Mouse (Mus musculus) v-Abl transformed pro-B cells (cell line): Measurements from ENCODE around the gene Olfr671.
"Not testable (repeated sequence)": the region's sequence is repeated elsewhere in the genome, so short reads cannot be mapped to it uniquely, and the experiment has no call there.

ENCODE experiments used
- in situ Hi-C, 2 experiments: fragments of 400-800 bp; cut with MboI; formaldehyde crosslinking; loops; one replicate each; pipeline ENCODE4 v1.15.1; 2025; ENCODE audit not compliant: unreplicated experiment in 2 of 2

Olfr671 gene

DNA sequence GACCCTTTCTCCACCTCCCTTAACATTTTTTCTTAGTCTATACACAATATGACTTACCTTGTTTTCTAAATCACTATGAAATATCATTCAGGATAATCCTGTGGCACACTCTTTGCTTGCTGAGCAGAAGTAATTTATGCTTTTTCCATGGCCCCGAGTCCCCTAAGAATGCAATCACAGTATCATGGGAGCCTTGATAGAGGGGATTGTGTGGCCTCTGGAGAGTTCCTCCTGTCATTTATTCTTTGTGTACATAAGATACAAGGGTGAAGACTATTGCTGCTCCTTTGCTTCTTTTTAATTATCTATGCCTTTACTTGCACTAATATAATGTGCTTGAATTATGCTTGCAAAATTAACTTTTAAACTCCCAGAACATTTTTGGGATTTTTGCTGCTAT is at the start of gene Olfr671:
TSS of gene Olfr671 (minus strand) at position 101 of the 400 bp plus-strand sequence.
- in situ Hi-C loops = no loop called here

- in situ Hi-C loops = no loop called here
These were observed 49.4 kb upstream of the Olfr671 start, which contains the start of gene Olfr675 for GRCm38 (mm10) chr7:105028360-105028759. Gene Olfr675, minus strand, starts transcription at chr7:105028460.

DNA sequence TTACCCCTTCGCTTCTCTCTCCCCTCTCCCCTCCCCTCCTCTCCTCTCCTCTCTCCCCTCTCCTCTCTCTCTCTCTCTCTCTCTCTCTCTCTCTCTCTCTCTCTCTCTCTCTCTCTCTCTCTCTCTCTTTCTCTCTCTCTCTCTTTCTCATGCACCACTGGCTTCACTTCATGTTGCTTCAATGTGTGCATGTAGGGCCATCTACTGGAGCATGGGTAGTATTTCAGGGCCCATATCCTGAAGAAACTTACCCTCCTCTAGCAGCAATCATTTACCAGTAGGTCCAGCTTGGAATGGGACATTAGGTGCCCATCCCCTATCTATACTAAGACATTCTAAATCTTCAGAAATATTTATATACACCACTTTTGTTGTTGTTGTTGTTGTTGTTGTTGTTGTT is 43.6 kb upstream of the Olfr671 start:
- in situ Hi-C loops = no loop called here

DNA sequence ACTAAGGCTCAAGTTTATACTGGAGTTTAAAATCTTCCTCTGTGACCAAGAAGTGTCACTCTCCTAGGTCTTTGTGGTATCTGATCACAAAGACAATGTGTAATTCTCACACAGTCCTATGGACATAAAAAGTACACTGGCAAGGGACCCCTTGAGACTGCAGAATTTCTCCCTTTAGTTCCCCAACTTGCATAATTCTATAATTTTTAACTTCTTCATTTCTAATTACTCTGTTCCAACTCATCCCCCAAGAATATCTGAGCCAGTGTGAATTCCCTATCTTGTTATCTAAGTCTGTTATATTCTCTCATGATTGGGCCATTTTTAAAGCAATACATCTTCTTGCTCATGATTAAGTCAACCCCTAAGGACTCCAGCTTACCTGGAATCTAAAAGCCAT is 23.0 kb upstream of the Olfr671 start, which contains the start of gene Olfr672:
TSS of gene Olfr672 (minus strand) at position 101 of the 400 bp plus-strand sequence.
- in situ Hi-C loops = no loop called here

DNA sequence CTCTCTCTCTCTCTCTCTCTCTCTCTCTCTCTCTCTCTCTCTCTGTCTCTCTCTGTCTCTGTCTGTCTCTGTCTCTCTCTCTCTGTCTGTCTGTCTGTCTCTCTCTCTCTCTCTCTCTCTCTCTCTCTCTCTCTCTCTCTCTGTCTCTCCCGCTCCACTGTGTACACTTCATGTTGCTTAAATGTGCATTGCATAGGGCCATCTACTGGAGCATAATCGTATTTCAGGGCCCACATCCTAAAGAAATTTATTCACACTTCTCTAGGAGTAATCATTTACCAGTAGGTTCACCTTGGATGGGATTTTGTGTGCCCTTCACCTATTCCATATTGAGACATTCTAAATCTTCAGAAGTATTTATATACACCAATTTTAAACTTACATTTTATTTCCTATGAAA is 6.4 kb downstream of the Olfr671 start:
- in situ Hi-C loops = not testable (repeated sequence)

DNA sequence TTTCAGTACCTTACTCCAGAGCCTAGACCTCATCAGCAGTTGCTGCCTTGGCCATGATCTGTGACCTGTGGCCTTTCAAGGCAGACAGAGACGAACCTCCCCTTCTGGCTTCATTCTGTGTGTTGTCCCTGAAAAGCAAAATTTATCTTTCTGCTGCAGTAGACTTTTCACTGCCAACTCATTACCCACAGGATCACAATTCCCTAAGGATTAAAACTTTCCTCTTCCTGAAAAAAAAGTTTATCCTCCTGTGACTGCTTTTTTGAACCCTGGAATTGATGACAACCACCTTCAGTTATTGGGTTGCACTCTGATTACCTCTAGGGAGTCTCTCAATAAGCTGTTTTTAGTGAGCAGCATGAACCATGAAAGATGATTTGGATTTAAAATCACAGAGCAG is 16.4 kb downstream of the Olfr671 start, which contains the start of gene Olfr670:
TSS of gene Olfr670 (minus strand) at position 101 of the 400 bp plus-strand sequence.
- in situ Hi-C loops = no loop called here

DNA sequence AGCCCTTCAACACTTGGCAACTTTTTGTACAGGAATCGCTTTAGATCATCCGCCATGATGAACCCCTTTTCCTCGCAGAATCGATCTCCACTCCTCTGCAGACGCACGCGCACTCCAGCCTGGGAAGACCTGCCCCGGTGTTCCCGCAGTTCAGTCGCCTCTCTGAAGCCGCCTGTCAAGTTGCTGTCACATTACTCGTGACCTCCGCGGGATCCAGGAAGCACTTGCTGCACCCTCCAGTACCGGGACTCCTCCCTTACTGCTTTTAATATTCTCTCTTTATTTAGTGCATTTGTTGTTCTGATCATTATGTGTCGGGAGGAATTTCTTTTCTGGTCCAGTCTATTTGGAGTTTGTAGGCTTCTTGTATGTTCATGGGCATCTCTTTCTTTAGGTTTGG is 28.7 kb downstream of the Olfr671 start:
- in situ Hi-C loops = not testable (repeated sequence)

- in situ Hi-C loops = no loop called here
These were observed 45.0 kb downstream of the Olfr671 start, which contains the start of gene Olfr669 for GRCm38 (mm10) chr7:104933940-104934339. Gene Olfr669, plus strand, starts transcription at chr7:104934240.

GRCm38 (mm10) chr7:104927957-104928356 is 51.0 kb downstream of the Olfr671 start, which contains the start of gene Olfr668:
Gene Olfr668, minus strand, starts transcription at chr7:104928057.
- in situ Hi-C loops = no loop called here
